ENCODE assay signal across 8 mouse cellular contexts in the genomic region with DNA sequence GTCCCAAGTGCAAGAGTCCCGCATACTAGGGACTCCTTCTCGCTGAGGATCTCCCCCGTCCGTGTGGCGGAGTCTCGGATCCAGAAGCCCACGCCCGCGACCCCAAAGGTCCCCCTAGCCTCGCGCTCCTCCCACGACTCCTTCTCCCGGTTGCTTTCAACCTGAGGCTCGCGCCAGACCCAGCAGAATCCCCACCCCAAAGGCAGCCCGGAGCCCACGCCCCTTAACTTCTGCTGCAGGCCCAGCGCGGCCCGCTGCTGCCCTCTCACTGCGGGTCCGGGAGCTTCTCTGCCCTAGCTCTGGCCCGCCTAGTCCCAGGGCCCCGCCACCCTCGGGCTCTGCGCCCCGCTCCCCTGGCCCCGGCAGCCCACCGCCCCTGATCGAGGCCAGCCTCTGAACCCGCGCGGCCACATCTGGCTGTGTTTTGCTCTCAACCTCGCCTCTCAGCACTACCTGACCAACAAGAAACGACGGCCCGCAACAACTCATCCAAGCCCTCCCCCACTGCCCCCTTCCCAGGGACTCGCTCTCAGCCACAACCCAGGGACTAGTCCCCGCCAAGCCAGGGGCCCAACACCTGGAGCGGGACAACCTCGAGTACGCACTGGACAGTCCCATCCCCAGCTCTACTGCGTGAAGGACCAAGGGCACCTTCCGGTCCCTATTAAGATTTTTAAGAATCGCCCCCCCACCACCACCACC. TPM values are rescaled to one million over a fixed set of nuclear protein-coding genes. Genes with fewer than 3 reads are reported as not detected.
DNase-seq lines count a peak whose midpoint lies in the region; ATAC-seq lines count a peak whose summit lies in the region.

No protein-coding gene starts in this region.

- peak overlapping the region; percentile 57 for H3K4me3 ChIP-seq in erythroblast, embryonic 14.5 days (replicated peaks)
- H3K4me3 ChIP-seq in heart, embryonic 12.5 days, result peak overlapping the region; percentile 65
- peak overlapping the region; percentile 98 for H3K4me3 ChIP-seq in kidney, embryonic 16.5 days (ENCODE audit: low read length)
- H3K4me3 ChIP-seq in liver, embryonic 15.5 days (replicated peaks), result peak overlapping the region; percentile 62
- H3K4me3 ChIP-seq in stomach, embryonic 16.5 days (replicated peaks; ENCODE audit: low read length), result peak overlapping the region; percentile 80

- peak overlapping the region; percentile 94 for H3K4me2 ChIP-seq in heart, embryonic 12.5 days
- peak overlapping the region; percentile 82 for H3K4me2 ChIP-seq in kidney, embryonic 16.5 days (replicated peaks; ENCODE audit: low read depth, low read length)
- H3K4me2 ChIP-seq in liver, embryonic 15.5 days, result peak overlapping the region; percentile 70
- peak overlapping the region; percentile 73 for H3K4me2 ChIP-seq in stomach, embryonic 16.5 days (ENCODE audit: low read depth, low read length)

- H3K9ac ChIP-seq in heart, embryonic 12.5 days, result peak overlapping the region; percentile 94
- peak overlapping the region; percentile 98 for H3K9ac ChIP-seq in kidney, embryonic 16.5 days (replicated peaks; ENCODE audit: low read length)
- peak overlapping the region; percentile 48; the same call in 1 of the 2 replicates for H3K9ac ChIP-seq in liver, embryonic 15.5 days
- H3K9ac ChIP-seq in stomach, embryonic 16.5 days (ENCODE audit: low read length), result peak overlapping the region; percentile 93

- peak overlapping the region; percentile 97 for H3K27ac ChIP-seq in heart, embryonic 12.5 days (ENCODE audit: poor library complexity, severe bottlenecking)
- peak overlapping the region; percentile 100 for H3K27ac ChIP-seq in kidney, embryonic 16.5 days (ENCODE audit: low read length)
- H3K27ac ChIP-seq in liver, embryonic 15.5 days (replicated peaks), result no peak overlapping the region
- H3K27ac ChIP-seq in stomach, embryonic 16.5 days (ENCODE audit: low read length), result peak overlapping the region; percentile 100

- peak; percentile 20 to 41 for DNase-seq in spleen, adult 18-20 months
- DNase-seq in spleen, adult 12 weeks (ENCODE audit: low spot score), result no peak
- DNase-seq in neural tube, embryonic 10.5 days (ENCODE audit: extremely low spot score, low spot score), result peak; percentile 87

- peaks cover 57% of the 10 kb centered on the region for H3K27me3 ChIP-seq in erythroblast, embryonic 14.5 days (ENCODE audit: control insufficient read depth)
- no peaks in the 10 kb centered on the region for H3K27me3 ChIP-seq in heart, embryonic 12.5 days (replicated peaks)
- no peaks in the 10 kb centered on the region for H3K27me3 ChIP-seq in kidney, embryonic 16.5 days (ENCODE audit: insufficient read depth, low read length)
- H3K27me3 ChIP-seq in liver, embryonic 15.5 days, result peaks cover 77% of the 10 kb centered on the region
- no peaks in the 10 kb centered on the region for H3K27me3 ChIP-seq in stomach, embryonic 16.5 days (ENCODE audit: control insufficient read depth, insufficient read depth, low read length)

- no peaks in the 10 kb centered on the region for H3K4me1 ChIP-seq in erythroblast, embryonic 14.5 days (ENCODE audit: control insufficient read depth)
- peaks cover 27% of the 10 kb centered on the region for H3K4me1 ChIP-seq in heart, embryonic 12.5 days (replicated peaks)
- H3K4me1 ChIP-seq in kidney, embryonic 16.5 days (ENCODE audit: insufficient read depth, low read length), result peaks cover 34% of the 10 kb centered on the region
- peaks cover 7% of the 10 kb centered on the region for H3K4me1 ChIP-seq in liver, embryonic 15.5 days (replicated peaks)
- H3K4me1 ChIP-seq in stomach, embryonic 16.5 days (ENCODE audit: control insufficient read depth, insufficient read depth, low read length), result peaks cover 15% of the 10 kb centered on the region

- WGBS in heart, embryonic 12.5 days, result under 1% methylated on average over 45 of the region's 45 CpGs
- under 1% methylated on average over 43 of the region's 45 CpGs for WGBS in kidney, embryonic 16.5 days
- 1% methylated on average over 45 of the region's 45 CpGs for WGBS in liver, embryonic 15.5 days (ENCODE audit: insufficient replicate concordance)
- WGBS in stomach, embryonic 16.5 days, result under 1% methylated on average over 45 of the region's 45 CpGs

- ATAC-seq in heart, embryonic 12.5 days (ENCODE audit: insufficient number of reproducible peaks, low FRiP score), result peak; percentile 75
- peak; percentile 76 for ATAC-seq in kidney, embryonic 16.5 days (ENCODE audit: low FRiP score, low TSS enrichment)
- ATAC-seq in liver, embryonic 15.5 days (ENCODE audit: insufficient read depth), result peak; percentile 58
- peak; percentile 72 for ATAC-seq in stomach, embryonic 16.5 days (ENCODE audit: insufficient read depth, low FRiP score)

- no peaks in the 10 kb centered on the region for H3K36me3 ChIP-seq in erythroblast, embryonic 14.5 days (ENCODE audit: control insufficient read depth)
- H3K36me3 ChIP-seq in heart, embryonic 12.5 days, result no peaks in the 10 kb centered on the region
- no peaks in the 10 kb centered on the region for H3K36me3 ChIP-seq in kidney, embryonic 16.5 days (ENCODE audit: insufficient read depth, low read length)
- H3K36me3 ChIP-seq in liver, embryonic 15.5 days (replicated peaks), result no peaks in the 10 kb centered on the region
- H3K36me3 ChIP-seq in stomach, embryonic 16.5 days (ENCODE audit: control insufficient read depth, insufficient read depth, low read length), result no peaks in the 10 kb centered on the region

- no peaks in the 10 kb centered on the region for H3K9me3 ChIP-seq in erythroblast, embryonic 14.5 days (ENCODE audit: control insufficient read depth, low read length)
- H3K9me3 ChIP-seq in heart, embryonic 12.5 days (replicated peaks), result no peaks in the 10 kb centered on the region
- H3K9me3 ChIP-seq in kidney, embryonic 16.5 days (ENCODE audit: low read length), result no peaks in the 10 kb centered on the region
- no peaks in the 10 kb centered on the region for H3K9me3 ChIP-seq in liver, embryonic 15.5 days (replicated peaks)
- H3K9me3 ChIP-seq in stomach, embryonic 16.5 days (replicated peaks; ENCODE audit: control insufficient read depth, low read length), result no peaks in the 10 kb centered on the region

RNA-seq across cellular contexts. Expression of gene Adgrl2, which starts 2.6 kb away (rescaled TPM):
- polyA plus RNA-seq in erythroblast, embryonic 14.5 days (2012), result 0.01 and 0.02 TPM in 2 replicates
- 48.1 and 52.2 TPM in 2 replicates for polyA plus RNA-seq in heart, embryonic 12.5 days (2016; fragmentation: Nextera tagmentation; extraction: Ambion mirVana)
- 49.9 and 55.1 TPM in 2 replicates for polyA plus RNA-seq in kidney, embryonic 16.5 days (2015; fragmentation: Nextera tagmentation; extraction: Ambion mirVana)
- polyA plus RNA-seq in liver, embryonic 15.5 days (2015; fragmentation: Nextera tagmentation; extraction: Ambion mirVana), result 4.4 and 5.4 TPM in 2 replicates
- polyA plus RNA-seq in stomach, embryonic 16.5 days (2015; fragmentation: Nextera tagmentation; extraction: Ambion mirVana), result 36.7 and 39.6 TPM in 2 replicates

Comparison
In these comparisons a context has a peak if more than half of its experiments do, and no peak if none do; other contexts are left out.
1. H3K9ac ChIP-seq: peak in every context shown above with its lines; median percentile 98 in kidney, embryonic 16.5 days; 94 in heart, embryonic 12.5 days; 93 in stomach, embryonic 16.5 days; 48 in liver, embryonic 15.5 days.